Mouse (Mus musculus) adrenal gland, adult 18-20 months (tissue): ENCODE measurements around the gene Slc26a6. TPM values are rescaled to one million over a fixed set of nuclear protein-coding genes. Genes with fewer than 3 reads are reported as not detected.

ENCODE experiments used
- DNase-seq, 2 experiments: peaks; one replicate each; pipeline ENCODE4 v3.0.0; 2021 to 2022; ENCODE audit warnings: low spot score in 2 of 2
- long read RNA-seq, 2 experiments: library from polyadenylated mRNA; stranded (forward); transcript quantifications; one replicate each; pipeline ENCODE4 v2.0.0; 2021
- total RNA-seq, 2 experiments: library from RNA; stranded (reverse); gene quantifications; 1 replicate in 1 of 2; 2 replicates in 1 of 2; pipeline ENCODE4 v1.2.3; 2021

Slc26a6 gene
- total RNA-seq, result 10 to 100 TPM in 1 of 2 experiments, 1 to 10 TPM in 1; 9.6 to 13.8 TPM
- long read RNA-seq, experiment 1, result 0 reads
- long read RNA-seq, experiment 2, partial matches to known transcripts, result 0 of 1 reads
- long read RNA-seq, experiment 2, other reads (novel, unspliced or antisense), result 1 of 1 reads

GRCm38 (mm10) chr9:108852976-108853375, at the start of gene Slc26a6:
Gene Slc26a6 (plus strand): TSS chr9:108853283.
- DNase-seq, result no peak

GRCm38 (mm10) chr9:108805768-108806167, 47.3 kb upstream of the Slc26a6 start:
- DNase-seq, result no peak

- no peak for DNase-seq
Observed at GRCm38 (mm10) chr9:108806379-108806778, 46.7 kb upstream of the Slc26a6 start.

- DNase-seq, result no peak
Observed at GRCm38 (mm10) chr9:108806831-108807230, 46.3 kb upstream of the Slc26a6 start.

- DNase-seq, result no peak
Observed at GRCm38 (mm10) chr9:108807674-108808073, 45.4 kb upstream of the Slc26a6 start.

- peak; percentile 97 to 99 for DNase-seq
Observed at GRCm38 (mm10) chr9:108808163-108808665, 44.9 kb upstream of the Slc26a6 start, which contains the start of gene Nckipsd. Gene Nckipsd (plus strand): TSS chr9:108808368.

- no peak for DNase-seq
Observed at GRCm38 (mm10) chr9:108809188-108809587, 43.9 kb upstream of the Slc26a6 start.

GRCm38 (mm10) chr9:108809723-108810122, 43.4 kb upstream of the Slc26a6 start:
- no peak for DNase-seq

GRCm38 (mm10) chr9:108810516-108810915, 42.6 kb upstream of the Slc26a6 start:
- no peak for DNase-seq

GRCm38 (mm10) chr9:108815557-108815956, 37.5 kb upstream of the Slc26a6 start:
- DNase-seq, result no peak

- DNase-seq, result peak; percentile 46 to 61
Observed at GRCm38 (mm10) chr9:108819495-108819894, 33.6 kb upstream of the Slc26a6 start.

GRCm38 (mm10) chr9:108820077-108820476, 33.0 kb upstream of the Slc26a6 start:
- DNase-seq, result no peak

- no peak for DNase-seq
Observed at GRCm38 (mm10) chr9:108824144-108824685, 28.9 kb upstream of the Slc26a6 start.

- DNase-seq, result peak in 1 of 2 experiments; percentile 25
Observed at GRCm38 (mm10) chr9:108824755-108825413, 28.2 kb upstream of the Slc26a6 start.

GRCm38 (mm10) chr9:108825820-108826699, 27.0 kb upstream of the Slc26a6 start, which contains the start of gene Celsr3:
Gene Celsr3 (plus strand): TSS chr9:108826320.
- DNase-seq, result peak in 1 of 2 experiments; percentile 24

GRCm38 (mm10) chr9:108826700-108827340, 26.3 kb upstream of the Slc26a6 start:
- DNase-seq, result peak; percentile 83 to 87

- DNase-seq, result no peak
Observed at GRCm38 (mm10) chr9:108827454-108827853, 25.6 kb upstream of the Slc26a6 start.

GRCm38 (mm10) chr9:108827906-108828305, 25.2 kb upstream of the Slc26a6 start:
- DNase-seq, result no peak

GRCm38 (mm10) chr9:108831637-108832036, 21.4 kb upstream of the Slc26a6 start:
- DNase-seq, result no peak

- DNase-seq, result peak; percentile 79 to 81
Observed at GRCm38 (mm10) chr9:108832390-108833108, 20.5 kb upstream of the Slc26a6 start.
